Mouse (Mus musculus) retina, postnatal 1 day (tissue): ENCODE data around the gene Rwdd2a.
A peak's percentile ranks its signal among the peaks of the same experiment; 100 is the strongest.

Source experiments
- DNase-seq: peaks from one replicate; pipeline ENCODE4 v3.0.0-alpha.2; 2012

Gene Rwdd2a

DNA sequence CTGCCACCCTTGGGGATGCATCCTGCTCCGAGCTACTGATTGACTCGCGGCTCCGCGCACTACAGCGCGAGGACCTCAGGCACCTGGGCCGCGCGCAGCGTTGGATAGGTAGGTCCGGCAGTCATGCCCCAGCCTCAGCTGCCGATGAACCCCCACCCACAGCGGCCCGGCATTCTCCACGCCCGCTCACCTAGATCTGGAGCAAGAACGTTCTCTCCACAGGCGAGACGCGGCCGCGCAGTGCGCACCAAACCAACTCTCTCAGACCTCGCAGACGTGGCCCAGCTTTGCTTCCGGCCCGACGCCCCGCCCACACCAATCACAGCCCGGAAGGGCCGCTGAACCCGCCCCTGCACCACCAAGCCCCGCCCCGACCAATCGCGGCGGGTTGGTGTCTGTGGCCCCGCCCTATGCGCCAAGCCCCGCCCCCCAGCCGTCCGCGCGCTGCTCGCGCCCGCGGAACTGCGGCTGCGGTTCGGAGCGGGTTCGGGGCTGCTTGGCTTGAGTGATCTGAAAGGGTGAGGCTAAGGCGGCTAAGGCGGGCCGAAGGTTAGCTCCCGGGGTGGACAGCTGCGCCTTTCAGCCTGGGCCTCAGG lies at the start of gene Rwdd2a, which contains the start of gene Pgm3:
Rwdd2a (plus strand) TSS at position 452 of the 596 bp plus-strand sequence.
Pgm3 (minus strand) TSS at position 303 of the 596 bp plus-strand sequence.
- peak; percentile 96 for DNase-seq

DNA sequence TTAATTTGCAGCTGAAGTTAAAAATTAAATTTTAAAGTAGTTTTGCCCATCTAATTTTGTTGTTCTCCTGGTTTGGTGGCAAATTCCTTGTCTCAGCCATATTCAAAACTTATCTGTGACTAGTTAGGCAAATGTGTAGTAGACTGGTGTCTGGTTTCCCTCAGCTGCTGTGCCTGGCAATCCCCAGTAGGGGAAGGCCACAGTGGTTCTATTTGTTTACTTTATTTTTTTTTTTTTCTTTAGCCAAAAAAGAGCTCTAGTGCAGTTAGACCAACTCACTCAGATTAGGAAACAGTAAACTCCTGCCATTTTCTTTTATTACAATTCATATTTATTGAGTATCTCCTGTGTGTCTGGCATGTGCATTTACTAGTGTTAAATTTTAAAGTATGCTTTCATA lies 49.5 kb upstream of the Rwdd2a start:
- no peak for DNase-seq

DNA sequence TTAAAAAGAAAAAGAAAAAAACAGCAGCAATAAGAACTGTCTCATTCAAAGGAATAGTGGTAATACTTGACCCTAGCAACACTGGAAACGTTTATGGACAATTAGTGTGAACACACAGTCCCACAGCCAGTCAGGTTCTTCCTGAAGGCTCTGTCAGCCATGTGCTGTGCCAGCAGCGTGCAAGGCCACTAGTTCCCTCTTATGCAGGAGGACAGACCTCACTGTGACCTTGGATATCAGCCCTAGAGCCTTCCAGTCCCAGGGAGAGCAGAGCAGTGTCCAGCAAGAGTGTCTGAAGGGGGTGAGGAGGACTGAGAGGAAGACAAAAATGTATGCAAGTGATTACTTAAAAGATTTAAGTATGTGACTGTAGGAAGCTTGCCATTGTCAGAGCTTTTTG lies 46.2 kb upstream of the Rwdd2a start:
- no peak for DNase-seq

DNA sequence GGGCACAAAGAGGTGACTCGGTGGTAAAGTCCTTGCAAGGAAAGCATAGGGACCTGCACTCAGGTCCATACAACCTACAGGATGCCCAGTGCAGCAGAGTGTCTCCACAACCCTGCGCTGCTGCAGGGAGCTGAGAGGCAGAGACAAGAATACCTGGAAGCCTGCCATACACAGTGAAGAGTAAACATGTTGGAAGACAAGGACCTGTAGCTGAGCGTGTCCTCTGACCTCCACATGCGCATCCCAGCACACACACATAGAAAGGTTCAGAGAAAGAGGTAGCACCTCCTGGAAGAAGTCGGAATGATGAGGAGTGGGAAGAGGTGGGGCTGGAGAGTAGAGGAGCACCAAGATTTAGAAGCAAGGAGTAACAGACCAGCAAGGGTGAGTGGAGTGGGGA lies 37.7 kb upstream of the Rwdd2a start:
- no peak for DNase-seq

DNA sequence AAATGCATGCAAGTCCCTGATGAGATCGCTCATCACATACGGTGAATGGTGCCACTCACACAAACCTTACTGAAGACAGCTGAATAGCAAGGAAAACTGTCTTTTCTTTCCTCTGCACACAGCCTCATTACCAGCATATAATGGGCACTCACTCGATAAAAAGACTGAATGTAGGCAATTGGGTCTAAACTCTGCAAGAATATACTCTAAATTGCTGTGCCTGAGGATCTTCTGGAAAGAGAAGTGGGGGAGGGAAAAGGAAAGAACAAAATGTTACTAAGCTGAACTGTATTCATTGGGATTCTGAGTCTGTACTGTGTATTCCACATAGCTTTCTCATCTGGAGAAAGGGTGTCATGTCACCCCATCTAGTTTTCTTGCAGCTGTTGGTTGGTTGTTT lies 28.3 kb upstream of the Rwdd2a start:
- no peak for DNase-seq

DNA sequence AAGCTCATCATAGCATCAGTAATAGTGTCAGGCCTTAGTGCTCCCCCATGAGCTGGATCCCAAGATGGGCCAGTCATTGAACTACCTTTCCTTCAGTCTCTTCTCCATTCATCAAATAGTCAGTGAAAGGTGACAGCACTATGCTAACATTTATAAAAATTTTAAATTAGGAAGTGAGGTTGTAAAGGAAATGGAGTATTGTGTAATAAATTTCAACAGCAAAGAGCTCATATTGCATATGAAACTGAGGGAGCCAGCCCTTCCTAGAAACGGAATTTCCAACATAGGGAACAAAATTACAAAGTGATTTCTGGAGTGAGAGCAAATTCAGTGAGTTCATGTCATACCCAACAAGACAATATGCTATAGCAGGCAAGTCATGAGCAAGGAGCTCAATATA lies 27.2 kb upstream of the Rwdd2a start:
- DNase-seq = no peak

DNA sequence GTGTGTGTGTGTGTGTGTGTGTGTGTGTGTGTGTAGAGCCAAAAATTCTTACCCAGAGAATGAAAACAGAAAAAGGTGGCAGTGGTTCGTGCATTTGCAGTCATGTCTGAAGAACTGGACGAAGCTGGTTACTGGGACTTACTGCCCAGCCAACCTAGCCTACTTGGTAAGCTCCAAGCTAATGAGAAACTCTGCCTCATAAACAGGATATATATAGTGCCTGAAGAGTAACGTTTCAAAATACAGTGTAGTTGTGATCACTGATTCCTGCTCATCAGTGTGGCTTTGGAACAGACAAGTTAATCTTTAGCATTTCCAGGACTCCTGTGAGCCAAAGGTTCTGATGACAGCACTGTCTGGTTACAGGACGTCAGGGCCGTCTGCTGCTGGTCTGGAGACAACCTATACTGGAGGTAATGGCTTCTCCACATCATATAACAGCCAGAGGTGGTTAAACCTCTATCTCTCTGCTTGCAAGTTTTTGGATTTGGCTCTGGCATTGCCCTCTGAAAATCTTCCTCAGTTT lies 22.1 kb upstream of the Rwdd2a start:
- no peak for DNase-seq

DNA sequence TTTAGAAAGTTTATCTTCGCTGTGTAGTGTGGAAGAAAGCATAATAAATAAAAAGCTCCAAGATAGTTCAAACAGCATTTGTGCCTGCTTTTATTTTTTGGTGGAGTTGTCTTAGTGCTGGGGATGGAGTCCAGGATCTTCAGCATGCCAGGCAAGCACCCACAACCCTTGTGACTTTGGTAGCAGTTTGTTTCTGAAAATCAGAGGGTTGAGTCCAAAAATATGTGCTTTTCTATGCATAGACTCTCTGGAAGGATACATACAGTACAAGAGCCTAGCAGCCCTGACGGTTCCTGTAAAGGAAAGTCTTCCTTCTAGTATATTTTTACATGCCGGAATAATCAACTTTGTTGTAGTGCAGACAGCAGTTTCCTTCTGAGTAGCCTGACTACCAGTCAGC lies 21.1 kb upstream of the Rwdd2a start:
- DNase-seq = no peak

DNA sequence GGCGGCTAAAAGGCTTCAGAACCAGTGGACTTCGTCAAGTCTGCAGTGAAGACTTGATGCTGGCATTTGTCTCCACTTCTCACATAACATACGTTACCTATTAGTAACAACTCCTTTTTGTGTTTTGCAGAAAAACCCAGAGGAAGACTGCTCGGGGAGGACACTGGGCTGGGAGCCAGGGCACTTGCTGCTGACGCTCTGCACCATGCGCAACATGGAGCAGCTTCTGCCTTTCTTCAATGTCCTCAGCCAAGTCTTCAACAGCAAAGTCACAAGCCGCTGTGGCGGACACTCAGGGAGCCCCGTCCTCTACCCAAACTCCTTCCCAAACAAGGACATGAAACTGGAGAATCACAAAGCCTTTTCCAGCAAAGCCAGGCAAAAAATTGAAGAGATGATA lies 17.9 kb upstream of the Rwdd2a start:
- DNase-seq = no peak

DNA sequence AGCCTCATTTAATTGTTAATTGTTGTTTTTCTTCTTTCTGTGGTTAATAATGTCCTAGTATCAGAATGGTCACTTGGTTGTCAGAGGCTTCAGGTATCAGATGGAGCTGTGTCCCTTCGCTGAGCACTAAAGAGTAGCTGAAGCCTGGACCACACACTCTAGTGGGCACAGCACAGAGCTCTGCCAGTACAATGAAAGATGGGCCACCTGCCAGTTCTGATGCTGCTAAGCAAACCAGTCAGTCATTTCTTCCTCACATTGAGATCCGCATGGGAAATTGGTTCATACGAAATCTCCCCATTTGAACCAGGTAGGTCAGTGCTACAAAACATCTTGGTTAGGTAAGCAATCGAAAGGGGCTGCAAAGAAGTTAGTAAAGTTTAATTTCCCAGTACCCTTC lies 17.1 kb upstream of the Rwdd2a start:
- DNase-seq = no peak

DNA sequence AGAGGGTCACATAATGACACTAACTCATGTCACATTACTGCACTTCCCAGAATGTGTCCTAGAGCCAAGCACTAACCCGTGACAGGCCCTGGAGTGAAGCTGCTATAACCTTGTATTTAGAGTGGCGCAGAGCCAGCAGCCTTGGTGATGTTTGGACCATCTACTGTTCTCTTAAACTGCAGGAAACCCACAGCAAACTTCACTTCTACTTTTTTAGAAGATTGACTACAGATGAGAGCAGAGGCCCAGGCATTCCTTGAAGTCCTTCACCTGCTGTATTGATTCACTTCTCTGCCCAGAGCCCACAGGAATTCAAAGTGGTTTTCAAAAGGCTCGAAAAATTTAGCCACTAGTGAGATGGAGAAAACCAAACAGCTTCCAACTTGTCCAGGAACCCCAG lies 11.2 kb upstream of the Rwdd2a start:
- DNase-seq = no peak

DNA sequence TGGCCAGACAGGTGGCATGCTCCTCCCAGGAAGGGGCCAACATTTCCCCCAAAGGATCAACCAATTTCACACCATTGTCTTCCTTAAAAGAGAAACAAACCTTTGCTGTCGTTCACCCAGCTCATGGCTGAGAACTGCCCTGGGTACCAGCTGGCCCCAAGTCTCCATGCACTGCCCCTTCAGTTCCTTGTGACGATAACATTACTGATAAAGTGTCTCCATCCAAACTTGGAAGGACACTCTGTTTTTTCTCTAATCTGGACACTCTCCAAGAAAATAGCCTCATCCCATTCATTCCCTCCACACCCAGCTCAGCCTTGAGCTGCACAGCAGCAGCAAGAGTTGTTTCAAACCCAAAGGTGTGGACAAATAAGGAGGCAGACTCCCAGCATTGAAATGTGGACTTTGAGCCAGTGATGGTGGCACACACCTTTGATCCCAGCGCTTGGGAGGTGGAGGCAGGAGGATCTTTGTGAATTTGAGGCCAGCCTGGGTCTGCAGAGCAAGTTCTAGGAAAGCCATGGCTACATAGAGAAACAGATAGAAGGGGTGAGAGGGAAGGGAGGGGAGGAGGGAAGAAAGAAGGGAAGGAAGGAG lies 2.4 kb upstream of the Rwdd2a start:
- DNase-seq = no peak

DNA sequence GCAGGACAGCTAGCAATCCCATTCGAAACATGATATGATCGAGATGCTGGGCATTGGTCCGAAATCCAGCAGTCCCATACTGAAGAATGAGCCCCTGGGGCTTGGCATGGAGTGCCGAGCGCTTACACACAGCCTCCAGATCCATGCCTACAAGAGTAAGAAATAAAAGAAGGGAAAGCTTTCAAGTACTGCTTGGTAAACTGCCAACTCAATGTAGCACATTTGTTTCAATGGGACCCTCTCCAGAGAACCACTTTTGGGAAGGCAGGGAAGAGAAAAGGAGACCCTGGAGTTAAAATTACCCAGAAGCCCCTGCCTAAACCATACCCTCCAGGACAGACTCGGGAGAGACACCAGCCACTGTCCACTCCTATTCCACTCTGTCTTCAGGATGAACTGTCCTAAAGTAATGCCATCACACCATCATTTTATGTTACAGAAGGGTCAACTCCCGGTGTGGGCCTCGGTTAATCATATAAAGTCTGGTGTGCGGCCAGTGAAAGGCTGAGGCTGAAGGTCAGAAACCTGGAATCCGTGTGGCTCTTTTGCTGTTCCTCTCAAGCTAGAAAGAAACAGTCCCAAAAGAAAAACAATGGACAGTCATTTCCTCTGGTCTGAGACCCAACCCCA lies 1.4 kb upstream of the Rwdd2a start:
- DNase-seq = no peak

DNA sequence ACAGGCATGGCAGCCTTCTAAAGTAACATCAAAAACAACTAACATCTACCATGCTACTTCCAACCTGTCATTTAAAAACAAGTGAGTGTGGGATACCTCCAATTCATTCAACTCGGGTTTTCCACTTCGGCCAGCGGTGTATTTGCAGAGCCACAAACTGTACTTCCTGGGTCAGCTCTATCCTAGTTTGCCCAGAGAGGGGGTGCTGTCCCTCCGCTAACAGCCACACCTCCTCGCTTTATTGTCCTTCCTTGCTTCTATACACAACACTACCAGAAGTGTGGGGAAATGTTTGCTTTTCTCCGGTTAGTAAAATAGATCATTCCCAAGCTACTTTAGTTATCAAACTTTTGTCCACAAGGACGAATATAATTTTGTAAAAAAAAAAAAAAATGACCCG lies 845 bp upstream of the Rwdd2a start:
- DNase-seq = peak; percentile 12

DNA sequence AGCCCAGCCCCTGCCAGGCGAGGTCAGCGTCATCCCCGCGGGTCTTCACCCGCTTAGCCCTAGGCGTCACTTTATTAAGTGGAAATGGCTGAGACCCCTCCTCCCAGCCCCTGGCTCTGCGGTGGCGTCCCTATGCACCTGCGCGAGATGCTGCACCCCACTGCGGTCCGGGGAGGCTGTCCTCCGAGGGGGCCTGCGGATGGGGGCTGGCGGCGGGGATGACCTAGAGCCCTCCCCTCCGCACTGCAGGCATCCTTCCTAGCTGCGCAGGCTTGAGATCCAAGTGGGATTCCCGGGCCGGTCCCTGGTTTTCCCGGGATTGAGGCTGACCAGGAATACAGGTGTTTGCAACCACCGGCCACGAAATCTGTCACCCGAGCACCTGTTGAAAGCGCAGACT lies 405 bp downstream of the Rwdd2a start:
- no peak for DNase-seq

DNA sequence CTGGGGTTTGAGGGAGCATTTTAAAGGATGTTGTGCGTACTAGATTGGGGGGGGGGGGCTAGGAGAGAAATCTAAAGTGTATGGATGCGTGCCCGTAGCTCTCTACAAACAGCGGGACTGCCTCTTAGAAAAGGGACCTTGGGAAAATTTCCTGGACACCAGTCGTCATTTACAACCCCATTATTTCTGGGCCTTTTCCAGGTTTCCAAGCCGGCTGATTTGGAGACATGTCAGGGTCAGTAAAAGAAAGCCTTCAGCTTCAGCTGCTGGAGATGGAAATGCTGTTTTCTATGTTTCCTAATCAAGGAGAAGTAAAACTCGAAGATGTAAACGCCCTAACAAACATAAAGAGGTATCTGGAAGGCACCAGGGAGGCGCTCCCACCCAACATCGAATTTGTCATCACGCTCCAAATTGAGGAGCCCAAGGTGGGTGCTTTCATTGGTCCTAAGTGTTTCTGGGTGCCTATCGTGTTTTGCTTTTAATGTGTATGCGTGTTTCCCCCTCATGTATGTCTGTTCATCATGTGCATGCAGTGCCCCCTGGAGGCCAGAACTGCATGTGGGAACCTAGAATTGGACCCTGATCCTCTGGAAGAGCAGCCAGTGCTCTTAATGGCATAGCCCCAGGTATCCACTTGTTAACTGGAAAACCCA lies 973 bp downstream of the Rwdd2a start:
- peak; percentile 88 for DNase-seq

DNA sequence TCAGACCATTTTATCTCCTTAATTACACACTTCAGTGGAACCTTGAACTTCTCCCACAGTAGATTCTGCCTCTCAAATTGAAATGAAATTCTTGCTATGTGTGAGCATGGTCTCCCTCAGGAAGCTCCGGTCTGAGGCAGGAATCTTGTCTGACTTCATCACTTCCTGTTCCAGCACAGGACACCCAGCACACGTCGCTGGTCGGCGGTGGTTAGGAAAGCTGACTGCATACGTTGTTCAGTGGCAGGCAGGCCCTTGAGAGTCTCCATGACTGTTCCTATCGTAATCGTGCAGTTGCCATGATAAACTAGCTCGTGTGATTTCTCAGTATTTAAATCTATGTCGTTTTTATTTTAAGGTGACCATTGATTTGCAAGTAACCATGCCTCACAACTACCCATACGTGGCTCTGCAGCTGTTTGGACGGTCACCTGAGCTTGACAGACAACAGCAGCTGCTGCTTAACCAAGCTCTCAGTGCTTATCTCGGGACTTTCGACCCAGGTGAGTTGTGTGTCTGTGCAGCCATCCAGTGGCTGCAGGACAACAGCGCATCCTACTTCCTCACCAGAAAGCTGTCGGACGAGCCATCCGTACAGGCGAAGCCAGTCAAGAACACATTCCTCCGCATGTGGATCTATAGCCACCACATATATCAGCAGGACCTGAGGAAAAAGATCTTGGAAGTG lies 2.0 kb downstream of the Rwdd2a start:
- DNase-seq = no peak

DNA sequence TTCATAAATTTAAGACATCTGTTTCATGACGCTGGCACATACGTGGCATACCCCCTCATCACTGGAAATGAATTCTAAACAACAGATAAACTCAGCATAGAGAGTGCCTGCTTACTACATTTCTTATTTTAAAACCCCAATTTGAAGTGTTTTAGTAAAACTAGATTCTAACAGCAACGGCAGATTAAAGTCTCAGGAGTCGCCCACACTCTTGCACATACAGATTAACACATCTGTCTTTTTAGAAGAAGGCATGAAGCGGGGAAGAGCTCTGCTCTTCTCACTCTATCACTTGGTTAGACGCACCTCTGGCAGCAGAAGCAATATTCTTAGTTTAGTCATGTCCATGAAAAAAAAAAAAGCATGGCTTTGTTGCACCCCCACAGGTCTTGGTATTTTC lies 3.4 kb downstream of the Rwdd2a start:
- no peak for DNase-seq

DNA sequence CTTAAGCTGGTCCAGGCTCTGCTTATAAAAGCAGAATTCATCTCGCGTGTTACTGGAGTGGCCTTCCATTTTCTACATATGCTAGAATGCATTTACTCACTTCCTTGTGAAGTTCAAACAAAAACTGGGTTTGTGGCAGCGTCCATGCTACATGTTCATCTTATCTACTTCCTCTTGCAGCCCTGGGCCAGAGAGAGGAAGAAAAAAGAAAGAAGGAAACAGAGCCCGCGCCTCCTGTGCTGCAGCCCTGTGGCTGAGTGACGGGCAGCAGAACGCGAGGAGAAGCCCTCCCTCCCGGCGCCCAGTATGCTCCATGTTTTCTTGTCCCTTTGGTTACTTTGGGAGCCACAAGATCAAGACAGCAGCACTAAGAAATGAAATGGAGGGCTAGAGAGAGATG lies 7.9 kb downstream of the Rwdd2a start:
- DNase-seq = no peak

DNA sequence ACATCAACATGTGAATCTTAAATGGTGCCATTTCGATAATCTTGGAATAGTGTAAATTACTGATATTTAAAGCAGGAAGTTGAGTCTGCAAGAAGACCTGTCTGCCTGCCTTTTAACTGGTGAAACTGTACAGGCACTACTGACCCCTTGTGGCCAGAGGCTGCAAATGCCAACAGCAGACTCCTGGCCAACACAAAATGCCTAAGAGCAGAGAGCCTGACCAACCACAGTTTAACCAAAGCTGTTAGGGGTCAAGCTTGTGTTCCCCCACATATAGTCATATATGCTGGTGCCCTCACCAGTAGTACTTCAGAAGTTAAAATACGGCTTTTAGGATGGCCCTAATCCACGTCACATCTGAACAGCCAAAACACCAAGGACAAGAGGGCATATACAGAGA lies 11.9 kb downstream of the Rwdd2a start:
- DNase-seq = peak; percentile 76

DNA sequence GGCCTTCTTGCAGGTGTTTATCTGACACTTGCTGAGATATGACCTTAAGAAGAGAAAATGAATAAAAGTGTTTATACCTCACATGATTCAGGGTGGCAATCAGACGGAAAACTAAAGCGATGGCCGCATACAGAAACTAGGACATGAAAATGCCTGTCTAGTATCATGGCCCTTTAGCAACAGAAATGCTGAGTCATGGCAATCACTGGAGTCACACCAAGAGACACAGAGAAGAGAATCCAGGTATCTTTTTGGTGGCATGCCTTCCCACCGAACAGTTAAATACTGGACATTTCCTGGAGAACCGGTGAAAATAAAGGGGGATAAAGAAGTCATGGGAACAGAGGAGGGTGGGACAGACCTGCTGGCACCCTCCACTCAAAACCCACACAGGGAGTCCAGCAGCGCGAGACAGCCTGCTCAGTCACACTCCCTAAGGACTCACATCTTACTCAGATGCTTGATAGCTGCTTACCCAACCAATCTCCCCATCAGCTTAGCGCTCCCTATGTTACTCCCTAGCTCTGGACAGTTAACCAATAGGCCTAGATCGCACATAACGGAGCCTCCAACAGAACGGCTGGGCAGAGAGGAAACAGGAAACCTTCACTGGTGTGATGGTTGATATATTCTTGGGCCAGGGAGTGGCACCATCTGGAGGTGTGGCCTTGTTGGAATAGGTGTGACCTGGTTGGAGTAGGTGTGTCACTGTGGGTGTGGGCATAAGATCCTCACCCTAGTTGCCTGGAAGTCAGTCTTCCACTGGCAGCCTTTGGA lies 15.4 kb downstream of the Rwdd2a start:
- DNase-seq = no peak
